Mouse (Mus musculus) MEL-GATA-1-ER (cell line): Measurements from ENCODE around the gene Crygd.
"Not testable (repeated sequence)": the region's sequence is repeated elsewhere in the genome, so short reads cannot be mapped to it uniquely, and the experiment has no call there.

Source experiments
- DNase-seq: peaks from one replicate; pipeline ENCODE4 v3.0.0-alpha.2; 2012; ENCODE audit warnings: low read depth; ENCODE audit errors: extremely low read depth

The Crygd gene

DNA sequence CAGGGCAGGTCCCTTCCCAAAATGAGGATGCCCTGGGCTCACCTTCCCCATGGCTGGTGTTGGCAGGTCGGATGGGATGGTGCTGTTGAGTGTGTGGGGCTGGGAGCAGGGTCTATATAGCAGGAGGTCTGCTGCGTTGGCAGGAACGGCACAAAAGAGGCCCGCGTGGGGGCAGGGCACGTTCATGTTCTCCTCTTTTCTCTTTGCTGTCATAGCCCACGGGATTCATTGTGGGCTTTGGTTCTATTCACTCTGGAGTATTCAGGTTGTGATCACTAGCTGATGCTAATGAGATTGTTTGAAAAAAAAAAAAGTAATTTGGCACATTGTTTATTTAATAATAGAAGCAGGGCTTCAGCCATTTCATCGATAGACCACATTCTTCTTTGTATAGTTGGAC lies at the start of gene Crygd:
Gene Crygd, minus strand, starts transcription at position 101 of the 400 bp plus-strand sequence.
- no peak for DNase-seq

DNA sequence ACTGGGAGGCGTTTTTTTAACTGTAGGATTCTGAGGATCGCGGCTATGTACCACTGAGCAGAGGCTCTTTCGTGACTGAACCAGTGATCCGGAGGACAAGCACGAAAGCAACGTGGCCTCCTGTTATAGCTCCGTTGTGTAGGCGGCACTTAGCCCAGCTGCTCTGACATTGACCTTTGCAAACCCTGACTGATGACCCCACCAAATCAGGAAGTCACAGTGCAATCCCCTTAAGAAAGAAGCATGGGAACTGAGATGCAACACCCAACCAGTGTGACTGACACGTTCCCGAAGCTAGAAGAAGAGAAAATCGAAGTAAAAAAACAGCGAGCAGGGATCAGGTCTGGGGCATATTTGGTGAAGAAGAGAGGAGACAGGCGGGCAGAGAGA lies 49.5 kb upstream of the Crygd start:
- no peak for DNase-seq

- peak; percentile 40 for DNase-seq
These were observed 49.0 kb upstream of the Crygd start for GRCm38 (mm10) chr1:65112031-65112806.

- peak; percentile 26 for DNase-seq
These were observed 46.6 kb upstream of the Crygd start for GRCm38 (mm10) chr1:65109756-65110435.

DNA sequence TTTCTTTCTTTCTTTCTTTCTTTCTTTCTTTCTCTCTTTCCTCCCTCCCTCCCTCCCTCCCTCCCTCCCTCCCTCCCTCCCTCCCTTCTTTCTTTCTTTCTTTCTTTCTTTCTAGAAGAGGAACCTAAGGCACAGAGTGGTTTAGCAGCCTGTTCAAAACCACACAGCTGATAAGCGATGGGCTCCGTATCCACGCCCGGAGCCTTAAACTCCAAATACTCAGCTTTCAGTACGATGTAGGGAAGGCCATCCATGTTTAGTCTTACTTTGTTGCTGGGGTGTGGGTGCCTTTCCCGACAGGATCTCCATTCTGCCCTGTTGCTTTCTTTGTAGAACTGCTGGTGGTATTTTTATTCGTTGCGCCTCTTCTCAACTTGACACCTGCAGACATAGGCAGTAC lies 45.9 kb upstream of the Crygd start:
- DNase-seq, result peak; percentile 56

DNA sequence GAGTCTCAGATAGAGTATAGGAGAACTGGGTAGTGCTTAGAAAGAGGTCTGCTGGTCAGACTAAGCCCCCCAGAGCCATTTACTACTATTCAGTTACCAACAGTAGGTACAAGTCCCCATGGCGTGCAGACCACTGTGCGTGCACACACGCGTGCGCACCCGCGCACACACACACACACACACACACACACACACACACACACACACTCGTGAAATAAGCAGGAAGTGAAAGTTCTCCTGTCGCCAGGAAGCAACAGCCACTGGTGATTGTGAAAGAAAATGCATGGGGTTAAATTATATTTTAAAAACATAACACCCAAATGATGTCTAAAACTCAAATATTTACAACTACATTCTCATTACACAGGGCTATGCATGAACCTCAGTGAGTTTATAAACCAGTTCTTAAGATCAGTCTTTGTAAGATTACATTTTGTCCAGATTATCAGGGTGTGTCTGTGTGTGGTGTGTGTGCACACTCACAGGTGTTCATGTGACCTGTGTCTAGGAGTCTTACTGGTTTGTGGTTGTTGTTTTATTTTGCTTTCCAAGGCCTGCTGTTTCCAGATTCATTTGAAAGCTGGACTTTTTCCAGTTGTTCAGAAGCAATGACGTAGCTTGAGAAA lies 44.5 kb upstream of the Crygd start:
- DNase-seq, result no peak

- no peak for DNase-seq
These were observed 40.0 kb upstream of the Crygd start, which contains the start of gene Cryga for GRCm38 (mm10) chr1:65103273-65103672. Cryga (minus strand) TSS chr1:65103373.

- no peak for DNase-seq
These were observed 33.7 kb upstream of the Crygd start for GRCm38 (mm10) chr1:65096953-65097352.

GRCm38 (mm10) chr1:65091566-65091965 lies 28.3 kb upstream of the Crygd start:
- DNase-seq, result no peak

- no peak for DNase-seq
These were observed 27.1 kb upstream of the Crygd start for GRCm38 (mm10) chr1:65090370-65090769.

GRCm38 (mm10) chr1:65088567-65089356 lies 25.5 kb upstream of the Crygd start:
- DNase-seq, result peak; percentile 47

DNA sequence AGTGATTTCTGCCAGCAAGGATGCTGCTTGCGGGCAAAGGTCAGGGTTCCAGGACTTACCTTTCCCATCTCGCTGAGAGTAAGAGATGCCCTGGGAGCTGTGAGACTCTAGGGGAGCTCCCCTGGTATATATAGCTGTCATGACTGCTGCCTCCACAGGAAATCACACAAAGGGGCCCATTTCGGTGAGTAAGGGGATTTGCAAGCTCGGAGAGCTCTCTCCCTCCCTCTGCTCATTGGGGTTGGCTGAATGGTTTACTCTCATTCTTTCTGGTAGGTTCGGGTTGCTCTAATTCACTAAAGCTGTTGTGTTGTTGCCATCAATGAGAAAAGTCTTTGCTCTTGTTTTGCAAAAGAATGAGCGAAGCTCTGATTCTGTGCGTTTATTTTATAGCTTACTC lies 18.9 kb upstream of the Crygd start, which contains the start of gene Crygb:
Gene Crygb, minus strand, starts transcription at position 101 of the 400 bp plus-strand sequence.
- no peak for DNase-seq

DNA sequence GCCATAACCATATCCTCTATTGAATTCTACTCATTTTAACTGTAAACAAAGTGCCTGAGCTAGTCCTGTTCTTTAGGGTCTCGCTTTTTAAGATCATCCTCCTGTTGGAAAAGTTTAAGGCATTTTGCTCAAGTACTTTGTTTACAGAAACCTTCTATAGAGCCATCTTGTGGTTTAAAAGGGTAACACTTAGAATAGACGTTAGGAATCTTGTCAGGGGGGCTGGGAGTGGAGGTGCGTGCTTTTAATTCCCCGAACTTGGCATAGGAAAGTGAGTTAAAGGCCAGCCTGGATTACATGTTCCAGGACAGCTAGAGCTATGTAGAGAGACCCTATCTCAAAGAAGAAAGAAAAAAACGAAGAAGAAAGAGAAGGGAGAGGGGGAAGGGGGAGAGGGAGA lies 12.4 kb upstream of the Crygd start:
- DNase-seq, result no peak

DNA sequence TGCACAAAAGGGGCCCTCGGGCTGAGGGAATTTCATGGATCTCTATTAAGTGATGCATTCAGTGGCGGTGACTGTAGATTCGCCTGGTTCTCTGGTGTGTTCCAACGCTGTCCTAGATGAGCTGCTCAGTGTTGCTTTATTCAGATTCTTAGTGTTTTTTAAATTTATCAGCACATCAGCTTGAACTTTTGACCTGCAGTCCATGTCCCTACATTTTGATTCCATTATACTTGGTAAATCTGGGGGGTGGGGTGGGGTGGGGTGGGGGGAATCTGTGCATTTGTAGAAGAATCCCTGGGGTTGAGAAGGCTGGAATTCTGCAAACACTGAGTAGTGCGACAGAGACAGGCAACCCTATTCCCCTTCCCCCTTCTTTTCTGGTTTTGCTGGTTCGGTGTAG lies 10.3 kb upstream of the Crygd start, which contains the start of gene Crygc:
Gene Crygc, minus strand, starts transcription at position 101 of the 400 bp plus-strand sequence.
- DNase-seq, result no peak

DNA sequence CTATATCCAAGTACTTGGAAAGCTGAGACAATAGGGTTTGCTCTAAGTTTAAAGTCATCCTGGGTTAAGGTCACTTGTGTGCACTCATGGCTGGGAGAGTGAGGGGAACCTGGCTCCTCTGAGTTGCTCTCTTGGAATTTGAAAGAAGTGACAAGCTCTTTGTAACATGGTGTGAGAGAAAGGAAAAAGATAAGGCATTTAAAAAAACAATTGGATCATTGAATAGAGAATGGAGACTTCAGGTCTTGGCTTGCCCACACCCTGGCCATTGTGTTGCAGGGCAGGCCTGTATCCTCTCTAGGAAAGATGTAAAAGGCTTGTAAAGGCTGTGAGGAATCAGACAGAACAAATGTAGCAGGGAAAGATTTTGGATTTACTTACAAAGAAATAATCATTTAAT lies 4.6 kb upstream of the Crygd start:
- DNase-seq, result no peak

- DNase-seq, result no peak
These were observed 949 bp upstream of the Crygd start for GRCm38 (mm10) chr1:65064201-65064600.

- DNase-seq, result no peak
These were observed 11.1 kb downstream of the Crygd start for GRCm38 (mm10) chr1:65052140-65052539.

- DNase-seq, result no peak
These were observed 11.6 kb downstream of the Crygd start for GRCm38 (mm10) chr1:65051696-65052095.

- DNase-seq, result not testable (repeated sequence)
These were observed 12.3 kb downstream of the Crygd start, which contains the start of gene Cryge for GRCm38 (mm10) chr1:65050952-65051351. Cryge (minus strand) TSS chr1:65051149.

GRCm38 (mm10) chr1:65048781-65049180 lies 14.5 kb downstream of the Crygd start:
- no peak for DNase-seq

GRCm38 (mm10) chr1:65046401-65047109 lies 16.7 kb downstream of the Crygd start:
- DNase-seq, result peak; percentile 20
